Mouse (Mus musculus): Measurements from ENCODE around the gene U2surp. TPM values are rescaled to one million over a fixed set of nuclear protein-coding genes. Genes with fewer than 3 reads are reported as not detected.

Gene U2surp
- polyA plus RNA-seq, 1 experiment, result 5.5 TPM

GRCm38 (mm10) chr9:95407586-95408220, 104.1 kb downstream of the U2surp start:
- no peaks in the 10 kb centered on the region for H3K27me3 ChIP-seq (ENCODE audit: control insufficient read depth, insufficient read depth, insufficient read length)
- H3K4me2 ChIP-seq (ENCODE audit: low read depth), result peak overlapping the region; percentile 92
- TF ChIP-seq MYOD1 (IDR thresholded peaks at IDR 0.05; ENCODE audit: control insufficient read depth in 1 of 3, insufficient read length in 2 of 3, low read depth in 2 of 3) (no peak), POLR2A (IDR thresholded peaks at IDR 0.05; ENCODE audit: insufficient read length, low read depth) (no peak), POLR2AphosphoS2 (IDR thresholded peaks at IDR 0.05; ENCODE audit: insufficient read length, low read depth) (no peak), MYOG (IDR thresholded peaks at IDR 0.05; ENCODE audit: control insufficient read depth in 1 of 3, insufficient read depth in 1 of 3, insufficient read length in 2 of 3, low read depth in 2 of 3) (no peak), TCF3 (IDR thresholded peaks at IDR 0.05; ENCODE audit: insufficient read length, low read depth) (no peak), E2F4 (IDR thresholded peaks at IDR 0.05; ENCODE audit: insufficient read depth) (no peak), USF1 (IDR thresholded peaks at IDR 0.05; ENCODE audit: low read depth) (no peak), TCF12 (IDR thresholded peaks at IDR 0.05; ENCODE audit: insufficient read depth, poor library complexity, severe bottlenecking) (no peak), REST (IDR thresholded peaks at IDR 0.05; ENCODE audit: insufficient read depth, insufficient read length) (no peak), SRF (IDR thresholded peaks at IDR 0.05; ENCODE audit: control insufficient read depth, insufficient read length, low read depth) (no peak), CEBPB (IDR thresholded peaks at IDR 0.05; ENCODE audit: insufficient read depth, poor library complexity, severe bottlenecking) (no peak), MAX (IDR thresholded peaks at IDR 0.05; ENCODE audit: low read depth) (no peak)
- H3K79me2 ChIP-seq (ENCODE audit: control insufficient read depth, insufficient read depth), result peaks cover 24% of the 10 kb centered on the region
- H3ac ChIP-seq (ENCODE audit: control insufficient read depth, insufficient read length), result no peak overlapping the region
- H3K4me3 ChIP-seq, result peak overlapping the region; percentile 52
- peaks cover 4% of the 10 kb centered on the region for H3K36me3 ChIP-seq (ENCODE audit: control insufficient read depth, insufficient read depth)

Other genes starting within 250 kb of the U2surp start
- 8.4 TPM for gene Chst2, start 105.3 kb downstream of the U2surp start, polyA plus RNA-seq (2012; fragmentation: generic; extraction: Trizol)
- under 0.01 TPM for gene Paqr9, start 47.7 kb upstream of the U2surp start, polyA plus RNA-seq (2012; fragmentation: generic; extraction: Trizol)
- 13.9 TPM for gene Pcolce2, start 125.6 kb upstream of the U2surp start, polyA plus RNA-seq (2012; fragmentation: generic; extraction: Trizol)
- gene Trpc1, start 238.4 kb upstream of the U2surp start, polyA plus RNA-seq (2012; fragmentation: generic; extraction: Trizol), result 0.96 TPM

All from myocyte (in vitro differentiated cells).